Mouse (Mus musculus) lung, adult 2 months (tissue): ENCODE results near the gene Olfr312.

Experiments
- CTCF ChIP-seq: fragments of 200-500 bp; IDR thresholded peaks from 2 replicates; pipeline ENCODE4 v1.5.1; 2011; ENCODE audit warnings: mild to moderate bottlenecking, low read length, control low read depth; ENCODE audit not compliant: insufficient read depth
- POLR2A ChIP-seq: fragments of 200-500 bp; IDR thresholded peaks from 2 replicates; pipeline ENCODE4 v1.6.1; 2011; ENCODE audit warnings: low read depth, mild to moderate bottlenecking, control low read depth, low read length, borderline replicate concordance; ENCODE audit errors: extremely low read depth

DNA sequence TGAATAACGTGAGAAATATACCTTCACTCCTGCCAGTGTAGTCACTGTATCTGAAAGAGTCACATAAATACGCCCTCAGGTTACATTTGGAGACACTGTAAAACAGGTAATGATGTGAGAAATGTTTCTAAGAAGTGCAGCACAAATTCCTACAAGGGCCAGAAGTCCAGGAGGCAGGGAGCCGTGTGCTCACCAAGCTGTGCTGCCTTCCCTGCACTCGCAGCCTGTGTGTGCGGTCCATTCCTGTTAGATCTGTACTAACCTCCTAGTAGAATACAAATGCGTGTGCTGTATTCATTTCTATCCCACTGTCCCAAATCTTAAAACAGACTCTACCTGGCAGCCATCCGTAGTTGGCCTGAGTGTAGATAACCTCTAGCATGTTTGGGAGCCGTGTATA lies 31.7 kb downstream of the Olfr312 start:
- no peak for TF ChIP-seq CTCF
- no peak for TF ChIP-seq POLR2A
